Mouse (Mus musculus): Measurements from ENCODE around the gene Tmem91. TPM values are rescaled to one million over a fixed set of nuclear protein-coding genes. Genes with fewer than 3 reads are reported as not detected.

Tmem91 gene
- polyA plus RNA-seq, 2 experiments from 2014 or later: 10.4 to 11.6 TPM

DNA sequence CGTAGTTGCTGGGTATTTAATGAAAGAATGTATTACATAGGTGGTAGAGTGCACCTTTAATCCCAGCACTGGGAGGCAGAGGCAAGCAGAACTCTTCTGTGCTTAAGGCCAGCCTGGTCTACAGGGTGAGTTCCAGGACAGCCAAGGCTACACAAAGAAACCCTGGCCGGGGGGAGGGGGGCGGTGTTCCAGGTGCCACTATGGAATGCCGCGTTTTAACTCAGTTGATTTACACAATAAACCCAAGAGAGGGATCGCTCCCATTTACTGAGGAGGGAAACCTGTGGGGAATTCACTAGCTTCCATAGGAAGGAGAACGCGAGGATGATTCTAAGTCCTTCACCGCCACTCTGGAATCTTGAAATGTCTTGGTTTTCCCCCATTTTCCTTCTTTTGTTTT is 5.3 kb downstream of the Tmem91 start:
- ATAC-seq: no peak

DNA sequence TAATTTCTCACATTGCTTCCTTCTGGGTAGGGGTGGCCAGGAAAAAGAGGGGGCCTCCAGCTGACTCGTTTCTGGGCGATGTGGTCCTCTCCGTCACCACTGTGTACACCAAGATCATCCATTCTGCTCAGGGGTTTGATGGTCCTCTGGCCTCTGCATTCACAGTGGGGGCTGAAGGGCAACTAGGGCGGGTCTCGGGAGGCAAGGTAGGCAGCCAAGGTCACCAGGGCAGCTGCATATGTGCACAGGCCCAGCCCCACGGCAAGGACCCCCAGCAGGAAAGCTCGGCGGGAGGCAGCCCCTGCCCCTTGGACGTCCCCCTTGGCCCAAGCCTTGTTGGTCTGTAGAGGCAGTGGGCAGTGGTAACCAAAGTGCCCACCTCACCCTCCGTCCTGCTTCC is 5.8 kb downstream of the Tmem91 start:
- ATAC-seq: no peak

DNA sequence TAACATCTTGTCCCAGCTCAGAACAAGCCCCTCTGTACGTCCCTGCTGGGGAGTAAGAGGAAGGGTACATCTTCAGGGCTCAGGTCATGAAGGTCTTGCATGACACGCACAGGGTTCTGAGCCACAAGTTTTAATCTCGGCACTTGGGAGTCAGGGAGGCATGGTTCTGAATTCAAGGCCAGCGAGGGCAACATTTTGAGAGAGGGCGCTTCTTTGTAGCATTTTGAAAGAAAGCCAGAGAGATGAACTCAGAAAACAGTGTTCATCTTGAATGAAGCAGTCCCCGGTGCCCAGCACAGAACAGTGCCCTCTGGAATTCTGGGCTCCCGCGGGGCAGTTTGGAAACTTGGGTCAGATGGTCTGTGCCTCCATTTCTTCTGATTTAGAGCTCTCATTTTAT is 8.6 kb downstream of the Tmem91 start:
- ATAC-seq: no peak

DNA sequence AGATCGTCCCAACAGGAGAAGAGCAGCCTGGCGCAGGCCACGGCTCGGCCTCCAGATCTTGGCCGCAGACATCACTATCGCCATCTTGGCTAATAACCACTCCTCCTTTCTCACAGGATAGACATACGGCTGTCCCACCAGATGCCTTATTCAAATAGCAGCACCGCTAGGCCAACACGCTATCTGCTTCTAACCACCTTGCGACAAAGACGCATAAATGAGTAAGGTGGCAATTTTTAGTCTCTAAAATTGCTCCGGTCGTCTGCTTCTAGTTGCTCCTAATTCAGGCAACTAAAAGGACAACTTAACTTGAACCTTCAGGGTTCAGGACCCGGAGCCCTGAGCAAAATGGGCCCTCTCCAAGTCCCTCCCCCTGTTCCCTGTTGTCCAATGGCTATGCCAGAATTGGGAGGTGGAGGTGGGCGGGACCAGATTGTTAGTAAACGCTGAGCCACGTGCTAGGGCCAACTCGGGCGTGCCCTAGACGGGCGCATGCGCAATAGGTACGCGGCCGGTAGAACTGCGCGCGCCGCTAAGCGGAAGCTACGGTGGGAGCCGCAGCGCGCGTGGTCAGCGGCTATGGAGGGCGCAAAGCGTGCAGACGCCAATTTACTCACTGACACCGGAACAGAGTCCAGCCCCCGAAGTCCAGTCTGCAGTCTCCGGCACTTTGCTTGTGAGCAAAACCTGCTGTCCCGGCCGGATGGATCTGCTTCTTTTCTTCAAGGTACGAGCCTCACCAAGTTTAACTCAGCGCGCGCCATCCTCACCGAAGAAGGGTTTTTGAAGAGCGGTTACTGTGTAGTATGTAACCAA is 16.1 kb downstream of the Tmem91 start, which contains the start of the genes Bckdha and Exosc5:
Bckdha (minus strand) TSS at position 325 of the 816 bp plus-strand sequence.
Exosc5 (plus strand) TSS at position 508 of the 816 bp plus-strand sequence.
- peak; percentile 99 for ATAC-seq

DNA sequence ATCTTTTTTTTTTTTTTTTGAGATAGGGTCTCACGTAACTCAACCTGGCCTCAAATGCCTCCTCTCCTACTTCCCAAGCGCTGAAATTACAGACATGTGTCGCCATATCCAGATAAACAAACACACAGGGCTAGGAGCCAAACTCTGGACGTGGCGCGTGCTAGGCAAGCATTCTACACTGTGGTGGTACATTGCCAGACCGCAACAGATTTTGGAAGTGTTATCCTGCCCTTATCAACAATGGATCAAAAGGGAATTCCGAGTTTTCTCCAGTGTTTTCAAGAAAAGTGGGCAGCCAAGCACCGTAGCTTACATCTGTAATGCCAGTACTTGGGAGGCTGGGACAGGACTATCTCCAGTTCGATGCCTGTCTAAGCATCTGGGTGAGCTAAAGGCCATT is 17.2 kb downstream of the Tmem91 start:
- no peak for ATAC-seq

DNA sequence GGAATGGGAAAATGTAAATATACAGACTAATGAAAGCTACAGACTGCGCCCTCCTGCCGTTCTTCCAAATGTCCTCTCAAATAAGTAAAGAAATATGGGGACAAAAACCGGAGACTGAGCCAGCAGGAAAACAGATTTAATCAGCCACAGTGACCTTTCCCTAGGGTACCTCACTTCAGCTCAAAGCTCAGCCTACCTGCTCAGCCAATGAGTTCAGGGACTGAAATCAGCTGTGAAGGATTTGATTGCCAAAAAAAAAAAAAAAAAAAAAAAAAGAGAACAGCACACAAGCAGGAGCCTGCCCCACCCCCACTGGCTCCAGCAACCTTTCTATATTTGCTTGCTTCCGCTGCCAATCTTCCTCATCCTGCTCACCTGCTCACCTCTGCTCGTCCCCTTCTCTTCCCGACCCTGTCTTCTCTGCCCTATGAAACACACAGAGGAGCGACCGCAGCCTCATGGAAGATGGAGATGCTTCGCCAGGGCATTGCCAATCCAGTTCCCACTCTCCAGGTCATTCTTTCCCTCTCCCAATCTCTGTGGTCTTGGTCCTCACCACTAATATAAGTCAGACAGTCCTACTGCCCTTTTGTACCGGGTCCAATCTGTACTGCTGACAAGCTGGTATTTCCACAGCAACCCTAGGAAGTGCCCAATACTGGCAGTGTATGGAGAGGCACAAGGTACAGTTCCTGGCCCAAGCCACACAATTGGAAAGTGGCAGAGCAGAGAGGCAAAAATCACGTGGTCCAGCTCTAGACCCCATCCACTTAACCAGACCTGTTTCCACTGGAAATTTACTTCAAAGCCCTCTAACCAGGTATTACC is 19.2 kb downstream of the Tmem91 start:
- no peak for ATAC-seq

DNA sequence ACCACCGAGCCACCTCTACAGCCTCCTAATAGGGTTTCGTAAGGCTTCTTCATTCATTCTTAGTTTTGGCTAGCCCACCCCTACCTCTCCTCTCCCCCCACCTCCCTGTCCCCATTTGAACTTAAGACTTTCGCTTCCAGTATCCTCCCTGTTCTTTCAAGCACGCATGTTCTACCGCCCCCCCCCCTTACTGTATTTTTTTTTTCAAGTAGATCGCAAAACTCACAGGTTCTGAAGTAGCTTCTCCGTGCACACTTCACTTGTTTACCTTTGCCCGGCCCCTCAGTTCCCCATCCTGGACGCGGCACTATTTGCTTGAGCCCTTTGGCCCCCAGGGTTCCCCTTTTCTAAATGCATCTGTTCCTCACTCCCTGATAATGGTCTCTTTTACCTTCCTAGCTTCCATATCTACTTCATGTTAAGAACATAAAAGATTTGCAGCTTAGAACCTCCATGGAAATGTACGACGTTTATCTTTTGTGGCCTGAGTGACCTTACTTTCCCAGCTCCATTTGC is 22.7 kb downstream of the Tmem91 start:
- no peak for ATAC-seq

DNA sequence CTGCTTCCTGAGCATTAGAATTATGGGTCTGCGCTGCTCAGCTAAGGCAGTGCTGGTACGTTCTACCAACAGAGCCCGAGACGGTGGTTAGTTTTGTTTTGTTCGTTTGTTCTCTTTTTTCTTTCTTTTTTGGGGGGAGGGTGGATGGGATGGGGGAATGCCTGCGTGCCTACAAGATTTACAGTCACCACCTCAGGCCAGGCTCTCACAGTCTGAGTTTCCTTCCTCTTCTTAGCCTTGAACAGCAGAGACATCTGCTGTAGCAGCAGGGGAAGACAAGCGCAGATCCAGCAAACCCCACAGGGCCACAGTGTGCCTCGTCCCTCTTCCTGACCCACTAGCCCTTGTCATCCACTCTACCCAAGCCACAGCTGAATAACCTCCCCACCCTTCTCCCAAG is 23.7 kb downstream of the Tmem91 start:
- ATAC-seq: no peak

DNA sequence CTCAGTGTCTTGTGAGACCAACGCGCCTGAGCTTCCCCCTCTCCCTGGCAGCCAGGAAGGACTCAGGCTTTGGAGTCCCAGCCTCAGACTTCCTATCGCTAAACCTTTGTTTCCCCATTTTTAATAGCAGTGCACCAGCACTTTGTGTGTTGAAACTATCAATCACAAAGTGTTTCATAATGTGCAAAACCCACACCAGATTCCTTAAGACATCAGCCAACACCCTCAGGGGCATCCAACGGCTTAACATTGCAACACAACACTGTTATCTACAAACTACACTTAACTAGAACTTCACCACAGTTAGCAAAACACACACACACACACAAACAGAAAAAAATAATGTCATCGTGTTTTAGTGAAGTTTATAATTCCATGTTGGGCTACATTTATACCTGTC is 25.1 kb downstream of the Tmem91 start:
- no peak for ATAC-seq

DNA sequence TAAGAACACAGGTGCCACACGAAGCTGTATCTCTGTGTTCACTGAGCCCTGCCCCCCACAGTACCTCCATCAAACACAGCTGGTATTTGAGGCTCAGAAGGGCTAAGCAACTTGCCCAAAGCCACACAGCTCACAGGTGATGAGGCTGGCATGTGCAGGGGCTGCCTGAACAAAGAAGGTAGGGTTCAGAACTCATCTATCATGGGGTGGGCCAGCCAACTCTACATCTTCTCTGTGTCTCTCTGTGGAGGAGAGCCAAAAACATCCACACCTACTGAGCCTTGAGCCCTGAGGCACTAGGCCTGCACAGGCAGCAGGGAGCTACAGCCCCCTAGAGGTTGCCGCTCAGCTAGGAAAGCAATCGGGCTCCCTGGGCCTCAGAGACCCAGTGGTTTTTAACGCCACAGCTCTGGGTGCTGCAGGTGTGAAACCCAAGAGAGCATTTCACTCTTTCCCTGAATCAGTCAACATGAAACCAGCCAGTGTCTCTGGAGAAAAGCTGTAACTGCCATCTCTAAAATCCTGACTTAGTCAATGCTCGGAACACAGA is 27.3 kb downstream of the Tmem91 start:
- peak; percentile 54 for ATAC-seq

DNA sequence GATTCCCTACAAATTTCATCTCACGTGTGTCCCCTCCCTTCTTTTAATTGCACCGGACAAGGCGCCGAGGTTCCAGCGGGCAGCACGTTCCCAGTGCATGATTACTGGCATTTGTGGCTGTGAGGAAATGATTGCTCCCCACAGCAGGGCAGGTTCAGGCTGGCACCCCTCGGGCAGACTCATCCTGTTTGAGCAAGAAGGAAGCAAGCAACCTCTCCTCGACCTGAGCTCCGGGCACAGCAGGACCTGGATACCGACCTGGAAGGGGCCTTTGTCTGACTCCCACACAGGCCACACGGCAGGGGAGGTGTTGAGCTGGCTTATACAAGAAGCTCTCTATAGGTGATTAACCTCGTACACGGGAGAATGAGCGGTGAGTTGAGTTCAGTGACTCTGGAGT is 29.9 kb downstream of the Tmem91 start:
- no peak for ATAC-seq

DNA sequence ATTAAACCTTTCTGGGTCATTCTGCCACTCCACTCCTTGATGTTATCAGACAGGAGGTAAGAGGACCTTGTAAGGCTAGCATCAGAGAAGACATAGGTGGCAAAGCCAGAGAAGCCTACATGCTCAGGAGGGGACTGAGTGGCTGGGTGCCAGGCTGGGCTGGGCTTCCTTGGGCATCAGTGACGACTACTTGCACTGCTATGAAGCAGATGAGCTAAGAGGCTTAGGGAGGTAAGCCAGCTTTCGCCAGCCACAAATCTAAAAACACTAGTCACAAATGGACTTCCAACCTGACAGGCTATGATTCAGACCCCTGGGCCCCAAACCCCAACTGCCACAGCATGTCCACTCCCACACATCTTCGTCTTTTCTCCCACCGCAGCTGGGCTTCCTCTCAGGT is 30.3 kb downstream of the Tmem91 start:
- ATAC-seq: no peak

DNA sequence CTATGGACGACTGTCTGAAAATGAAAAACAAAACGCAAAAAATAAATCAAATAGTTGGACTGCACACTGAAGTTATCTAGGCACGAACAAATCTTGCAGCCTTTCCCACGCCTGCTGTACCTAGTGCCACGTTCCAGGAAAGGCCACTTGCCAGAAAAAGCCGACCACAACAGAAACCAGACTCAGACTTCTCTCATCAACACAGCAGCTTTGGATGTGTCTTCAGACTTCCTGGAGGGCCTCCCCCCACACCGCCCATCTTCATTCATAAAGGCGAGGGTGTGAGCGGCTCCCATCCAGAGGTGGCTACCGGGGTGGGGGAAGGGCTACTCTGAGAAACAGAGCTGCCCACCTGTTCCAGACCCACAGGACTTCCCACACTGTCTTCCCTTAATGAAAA is 30.8 kb downstream of the Tmem91 start:
- no peak for ATAC-seq

DNA sequence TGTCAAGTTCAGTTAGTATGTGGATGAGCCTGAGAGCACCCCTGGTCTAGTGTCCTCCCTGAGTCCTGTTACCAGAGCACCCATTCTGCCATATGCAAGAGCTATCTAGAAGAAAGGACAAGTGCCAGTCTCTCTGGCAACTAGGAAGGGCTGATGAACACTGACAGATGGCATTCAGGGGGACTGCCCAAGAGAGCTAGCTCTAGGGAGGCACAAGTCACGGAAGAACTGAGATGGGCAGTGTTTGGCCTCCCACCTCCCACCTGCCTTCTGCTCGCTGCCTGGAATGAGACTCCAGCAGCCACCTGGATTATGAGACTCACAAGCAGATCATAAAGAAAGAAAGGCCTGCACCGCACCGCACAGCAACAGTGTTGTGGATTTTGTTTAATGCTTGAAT is 35.2 kb downstream of the Tmem91 start:
- ATAC-seq: no peak

DNA sequence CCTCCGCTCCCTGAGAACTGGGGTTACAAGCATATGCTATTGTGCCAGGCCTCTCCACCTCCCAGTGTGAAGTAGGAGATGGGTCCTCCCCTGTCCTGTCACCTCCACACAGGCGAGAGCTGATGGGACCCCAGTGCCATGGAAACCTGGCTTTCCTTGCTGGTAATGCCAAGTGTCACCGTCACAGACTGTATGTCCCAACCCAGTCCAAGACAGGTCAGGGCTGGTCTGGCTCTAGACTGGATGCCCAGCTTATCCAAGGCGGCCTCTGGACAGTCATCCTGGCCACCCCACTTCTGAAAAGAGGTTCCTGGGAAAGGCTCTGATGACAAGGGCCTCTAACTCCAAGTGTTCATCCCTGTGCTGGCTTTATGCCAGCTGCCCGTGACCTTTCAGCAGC is 37.9 kb downstream of the Tmem91 start:
- ATAC-seq: no peak

DNA sequence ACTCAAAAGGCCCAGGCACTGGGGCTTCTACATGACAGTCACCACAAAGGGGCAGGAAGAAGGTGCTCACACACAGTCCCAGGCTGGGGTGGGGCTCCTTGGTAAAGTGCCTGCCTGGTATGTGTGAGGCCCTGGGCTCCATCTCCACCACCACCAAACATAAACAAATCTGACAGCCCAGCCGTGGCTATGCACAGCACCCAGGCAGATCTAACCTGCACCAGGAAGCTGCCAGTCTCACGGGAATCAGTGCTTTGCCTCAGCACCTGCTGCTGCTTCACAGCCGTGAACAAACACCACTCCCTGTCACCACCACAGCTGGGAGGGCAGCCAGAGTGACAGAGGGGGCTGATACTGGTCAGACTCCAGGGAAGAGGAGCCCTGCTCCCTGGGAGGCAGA is 38.6 kb downstream of the Tmem91 start:
- ATAC-seq: no peak

DNA sequence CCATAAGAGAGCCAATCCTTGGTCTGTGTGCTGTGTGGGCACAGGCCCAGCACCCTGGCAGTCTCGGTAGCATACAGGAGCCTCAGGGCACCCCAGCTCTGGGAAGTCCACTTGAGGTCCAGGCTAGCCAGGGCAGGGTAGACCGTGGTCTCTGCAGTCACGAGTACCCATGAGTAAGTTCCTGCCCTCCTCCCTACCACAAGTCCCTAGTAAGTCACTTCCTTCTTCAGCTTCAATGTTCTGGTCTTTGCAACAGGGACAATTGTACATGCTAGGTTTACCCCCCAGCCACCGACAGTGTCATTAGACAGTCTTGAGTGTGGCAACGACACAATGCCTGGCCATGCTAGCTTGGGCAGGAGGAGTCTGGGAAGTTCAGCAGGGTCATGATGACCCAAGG is 42.3 kb downstream of the Tmem91 start:
- ATAC-seq: no peak

DNA sequence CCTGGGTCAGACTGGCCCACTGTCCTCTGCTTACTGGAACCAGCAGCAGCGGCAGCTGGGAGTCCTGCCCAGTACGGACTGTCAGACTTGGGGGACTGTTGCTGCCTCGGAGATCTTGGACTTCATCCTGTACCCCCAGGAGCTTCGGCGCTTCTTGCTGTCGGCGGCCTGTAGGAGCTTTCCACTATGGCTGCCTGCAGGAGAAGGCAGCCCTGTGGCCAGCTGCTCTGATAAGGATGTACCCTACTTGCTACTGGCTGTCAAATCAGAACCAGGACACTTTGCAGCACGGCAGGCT is 46.7 kb downstream of the Tmem91 start:
- ATAC-seq: no peak

DNA sequence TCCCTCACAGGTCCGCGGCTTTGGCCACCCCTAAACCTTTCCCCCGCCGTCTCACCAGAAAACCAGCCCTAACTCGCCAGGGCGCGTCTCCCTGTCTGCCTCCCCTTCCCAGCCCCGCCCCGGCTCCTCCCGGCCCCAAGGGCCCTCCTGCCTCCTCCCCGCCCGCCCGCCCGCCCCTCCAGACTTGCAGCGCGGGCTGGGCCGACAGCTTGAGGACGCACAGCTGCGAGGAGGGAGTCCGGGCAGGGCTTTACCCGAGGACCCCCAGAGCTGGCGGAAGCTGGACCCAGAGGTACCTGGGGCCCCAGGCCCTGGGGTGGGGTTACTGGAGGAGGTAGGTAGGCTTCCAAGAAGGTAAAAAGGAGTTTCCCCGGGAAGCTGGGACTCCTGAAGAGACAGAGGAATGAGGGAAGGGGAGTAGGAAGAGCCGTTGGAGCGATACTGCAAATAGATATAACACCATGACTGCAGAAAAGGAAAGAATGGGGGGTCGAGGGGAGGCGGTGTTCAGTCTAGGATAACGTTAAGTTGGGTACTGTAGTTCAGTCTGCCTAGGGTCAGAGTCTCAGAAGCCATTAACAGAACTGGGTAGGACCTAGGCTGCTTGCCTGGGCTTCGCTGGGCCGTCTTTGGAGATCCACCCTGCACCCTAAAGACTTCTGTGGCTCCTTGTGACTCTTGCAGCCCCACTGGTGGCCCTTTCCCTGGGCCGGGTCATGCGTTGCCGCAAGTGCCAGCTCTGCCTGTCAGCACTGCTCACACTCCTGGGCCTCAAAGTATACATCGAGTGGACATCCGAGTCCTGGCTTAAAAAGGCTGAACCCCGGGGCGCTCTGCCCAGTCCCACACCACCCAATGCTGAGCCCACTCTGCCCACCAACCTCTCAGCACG is 47.3 kb downstream of the Tmem91 start:
- no peak for ATAC-seq

DNA sequence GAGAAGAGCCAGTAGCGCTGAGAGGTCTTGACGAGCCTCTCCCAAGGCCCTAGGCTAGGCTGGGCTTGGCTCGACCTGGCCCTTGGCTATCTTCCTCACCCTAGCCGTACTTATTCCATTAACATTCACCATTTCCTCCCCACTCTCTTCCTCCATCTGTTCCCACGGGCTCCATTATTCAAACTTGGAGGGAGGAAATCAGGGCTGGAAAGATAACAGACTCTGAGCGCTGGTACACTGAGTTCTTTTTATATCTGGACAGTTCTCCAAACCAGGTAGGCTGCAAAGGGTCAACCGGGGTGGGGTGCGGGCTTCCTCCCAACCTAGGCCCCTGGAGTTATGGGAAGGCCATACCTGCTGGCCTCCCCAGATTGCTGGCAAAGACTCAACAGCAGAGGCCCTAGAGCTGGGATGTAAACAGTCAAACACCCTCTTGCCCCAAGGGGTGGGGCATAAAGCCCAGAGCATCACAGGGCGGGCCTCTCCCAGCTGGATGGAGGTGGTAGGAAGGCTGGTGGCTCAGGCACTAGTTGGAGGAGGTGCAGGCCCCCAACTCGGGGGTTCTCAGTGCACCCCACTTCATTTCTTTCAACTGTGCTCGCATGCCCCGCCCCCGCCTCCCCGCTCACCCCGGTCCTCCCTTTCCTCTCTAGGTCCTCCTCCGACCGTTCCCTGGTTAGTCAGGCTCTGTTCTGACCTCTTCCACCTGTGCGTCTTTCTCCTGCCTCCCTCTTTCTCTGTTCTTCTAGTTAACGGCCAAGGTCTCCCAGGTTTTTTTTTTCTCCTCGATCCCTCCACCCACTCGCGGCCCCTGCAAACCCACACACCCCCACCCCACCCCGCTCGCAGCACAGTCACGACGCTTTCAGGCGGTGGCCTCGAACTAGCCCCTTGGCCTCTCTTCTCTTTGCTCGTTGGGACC is 48.2 kb downstream of the Tmem91 start, which contains the start of gene B3gnt8:
B3gnt8 (plus strand) TSS at position 146 of the 922 bp plus-strand sequence.
- ATAC-seq: no peak

DNA sequence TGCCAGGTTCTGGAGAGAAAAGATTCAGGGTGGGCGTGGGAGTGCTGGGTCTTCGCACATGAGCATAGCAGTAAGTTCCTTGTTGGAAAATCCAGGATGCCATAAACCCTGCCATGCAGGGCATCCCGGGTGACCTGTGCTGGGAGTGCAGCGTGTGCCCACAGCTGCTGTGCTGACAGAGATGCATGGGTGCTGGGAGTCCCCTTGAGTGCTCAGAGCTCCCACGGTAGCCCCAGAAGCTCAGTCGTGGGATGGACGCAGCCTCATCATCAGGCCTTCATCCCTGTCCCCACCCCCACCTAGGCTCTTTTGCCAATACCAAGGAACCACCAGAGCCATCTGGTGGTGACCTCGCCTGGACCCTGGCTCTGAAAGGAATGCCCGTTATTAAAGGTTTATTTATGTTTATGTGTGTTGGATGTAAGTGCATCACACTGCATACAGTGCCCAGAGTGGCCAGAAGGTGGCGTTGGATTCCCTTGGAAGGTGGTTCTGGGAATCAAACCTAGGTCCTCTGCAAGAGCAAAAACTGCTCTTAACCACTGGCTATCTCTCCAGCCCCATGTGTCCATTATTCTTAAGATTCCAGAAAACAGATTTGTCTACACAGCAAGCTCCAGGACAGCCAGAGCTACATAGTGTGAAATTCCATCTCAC is 49.2 kb downstream of the Tmem91 start:
- ATAC-seq: no peak
